Mouse (Mus musculus) cortical plate, adult 2 months (tissue): Measurements from ENCODE around the gene Syt11. TPM values are rescaled to one million over a fixed set of nuclear protein-coding genes. Genes with fewer than 3 reads are reported as not detected.
"Not testable (repeated sequence)": the region's sequence is repeated elsewhere in the genome, so short reads cannot be mapped to it uniquely, and the experiment has no call there.

Source experiments
- H3K27ac ChIP-seq: fragments of 200-500 bp; 2 replicates; pipeline ENCODE4 v1.5.1; 2012; ENCODE audit warnings: low read length, control low read depth, inconsistent platforms; ENCODE audit not compliant: insufficient read depth
- H3K4me1 ChIP-seq: fragments of 200-500 bp; 2 replicates; pipeline ENCODE4 v1.6.1; 2011; ENCODE audit warnings: low read length; ENCODE audit not compliant: control insufficient read depth, insufficient read depth
- H3K4me3 ChIP-seq: fragments of 200-500 bp; 2 replicates; pipeline ENCODE4 v1.5.1; 2011; ENCODE audit warnings: mild to moderate bottlenecking, low read length, control low read depth; ENCODE audit not compliant: insufficient read depth
- CTCF ChIP-seq: fragments of 200-500 bp; IDR thresholded peaks from 2 replicates; pipeline ENCODE4 v1.5.1; 2011; ENCODE audit warnings: mild to moderate bottlenecking, control low read depth, low read length; ENCODE audit not compliant: insufficient read depth; ENCODE audit errors: extremely low read depth
- POLR2A ChIP-seq: fragments of 200-500 bp; IDR thresholded peaks from 2 replicates; pipeline ENCODE4 v1.6.1; 2011; ENCODE audit warnings: mild to moderate bottlenecking, low read length, control low read depth; ENCODE audit not compliant: insufficient read depth; ENCODE audit errors: extremely low read depth
- polyA plus RNA-seq: library from polyadenylated mRNA; depleted of rRNA; stranded (reverse); fragments of >200 nt; gene quantifications from 2 replicates; pipeline ENCODE4 v1.2.3, GENCODE M21; 2012

The Syt11 gene
- polyA plus RNA-seq, 1 experiment: 476 TPM

- no peaks in the 10 kb centered on the region for H3K4me1 ChIP-seq
- no peak overlapping the region for H3K27ac ChIP-seq
- H3K4me3 ChIP-seq: no peak overlapping the region
- TF ChIP-seq POLR2A: no peak
- TF ChIP-seq CTCF: peak; percentile 73
These were observed 36.3 kb downstream of the Syt11 start for GRCm38 (mm10) chr3:88738641-88739040.

GRCm38 (mm10) chr3:88736556-88736955, 38.4 kb downstream of the Syt11 start:
- TF ChIP-seq POLR2A: no peak
- no peak for TF ChIP-seq CTCF
- no peaks in the 10 kb centered on the region for H3K4me1 ChIP-seq
- no peak overlapping the region for H3K27ac ChIP-seq
- H3K4me3 ChIP-seq: no peak overlapping the region

GRCm38 (mm10) chr3:88719098-88719497, 55.9 kb downstream of the Syt11 start:
- no peak overlapping the region for H3K27ac ChIP-seq
- peaks cover 8% of the 10 kb centered on the region for H3K4me1 ChIP-seq
- TF ChIP-seq CTCF: no peak
- no peak for TF ChIP-seq POLR2A
- H3K4me3 ChIP-seq: no peak overlapping the region

- Histone ChIP-seq H3K4me3 (peak overlapping the region; percentile 100), H3K4me1 (peaks cover 8% of the 10 kb centered on the region), H3K27ac (no peak overlapping the region)
- TF ChIP-seq POLR2A: no peak
- no peak for TF ChIP-seq CTCF
These were observed 57.1 kb downstream of the Syt11 start for GRCm38 (mm10) chr3:88717831-88718230.

GRCm38 (mm10) chr3:88717198-88717798, 57.7 kb downstream of the Syt11 start:
- Histone ChIP-seq H3K27ac (peak overlapping the region; percentile 61; the same call in 1 of the 2 replicates), H3K4me3 (peak overlapping the region; percentile 100), H3K4me1 (peaks cover 8% of the 10 kb centered on the region)
- no peak for TF ChIP-seq CTCF
- TF ChIP-seq POLR2A: no peak

GRCm38 (mm10) chr3:88716399-88717197, 58.4 kb downstream of the Syt11 start, which contains the start of gene Rit1:
Gene Rit1 (plus strand): TSS chr3:88716838.
- no peak for TF ChIP-seq CTCF
- TF ChIP-seq POLR2A: peak; percentile 47; the same call in 1 of the 2 replicates
- H3K4me3 ChIP-seq: peak within 1 kb of the TSS; percentile 100
- H3K27ac ChIP-seq: peak within 1 kb of the TSS; percentile 61; the same call in 1 of the 2 replicates
- H3K4me1 ChIP-seq: peaks cover 8% of the 10 kb centered on the region

GRCm38 (mm10) chr3:88715716-88716115, 59.2 kb downstream of the Syt11 start:
- H3K4me3 ChIP-seq, H3K27ac ChIP-seq, H3K4me1 ChIP-seq: not testable (repeated sequence)

- no peak for TF ChIP-seq POLR2A
- TF ChIP-seq CTCF: no peak
- no peak overlapping the region for H3K27ac ChIP-seq
- no peak overlapping the region for H3K4me3 ChIP-seq
- H3K4me1 ChIP-seq: peaks cover 8% of the 10 kb centered on the region
These were observed 60.2 kb downstream of the Syt11 start for GRCm38 (mm10) chr3:88714725-88715124.

- H3K4me3 ChIP-seq: no peak overlapping the region
- H3K4me1 ChIP-seq: peaks cover 7% of the 10 kb centered on the region
- no peak overlapping the region for H3K27ac ChIP-seq
- TF ChIP-seq CTCF (no peak), POLR2A (no peak)
These were observed 61.3 kb downstream of the Syt11 start for GRCm38 (mm10) chr3:88713709-88714108.

- TF ChIP-seq POLR2A (no peak), CTCF (no peak)
- no peak overlapping the region for H3K27ac ChIP-seq
- peaks cover 1% of the 10 kb centered on the region; the same call in 1 of the 2 replicates for H3K4me1 ChIP-seq
- no peak overlapping the region for H3K4me3 ChIP-seq
These were observed 73.7 kb downstream of the Syt11 start for GRCm38 (mm10) chr3:88701222-88701621.
